Mouse (Mus musculus) spleen, adult 2 months (tissue): ENCODE measurements around the gene Ntrk2. TPM values are rescaled to one million over a fixed set of nuclear protein-coding genes. Genes with fewer than 3 reads are reported as not detected.

Experiments used
- DNase-seq, 2 experiments: peaks; one replicate each; pipeline versions ENCODE4 v3.0.0 to v3.0.0-alpha.2; 2012 to 2021; ENCODE audit warnings: low spot score in 2 of 2, low read depth in 1 of 2
- H3K27ac ChIP-seq: fragments of 200-500 bp; 2 replicates; pipeline ENCODE4 v1.5.1; 2012; ENCODE audit warnings: low read length, inconsistent platforms; ENCODE audit not compliant: insufficient read depth
- H3K27me3 ChIP-seq: fragments of 200-500 bp; 2 replicates; pipeline ENCODE4 v1.6.1; 2012; ENCODE audit warnings: mild to moderate bottlenecking, moderate library complexity, low read length, inconsistent platforms; ENCODE audit not compliant: control insufficient read depth, insufficient read depth
- H3K36me3 ChIP-seq: fragments of 200-500 bp; 2 replicates; pipeline ENCODE4 v1.6.1; 2012; ENCODE audit warnings: mild to moderate bottlenecking, low read length, inconsistent platforms; ENCODE audit not compliant: control insufficient read depth, insufficient read depth
- H3K4me1 ChIP-seq: fragments of 200-500 bp; 2 replicates; pipeline ENCODE4 v1.6.1; 2011; ENCODE audit warnings: inconsistent platforms; ENCODE audit not compliant: control insufficient read depth, insufficient read depth, insufficient read length
- H3K4me3 ChIP-seq: fragments of 200-500 bp; 2 replicates; pipeline ENCODE4 v1.5.1; 2011; ENCODE audit warnings: mild to moderate bottlenecking, inconsistent platforms; ENCODE audit not compliant: insufficient read depth, insufficient read length; ENCODE audit errors: extremely low read depth
- CTCF ChIP-seq: fragments of 200-500 bp; IDR thresholded peaks from 2 replicates; pipeline ENCODE4 v1.5.1; 2011; ENCODE audit warnings: mild to moderate bottlenecking, inconsistent platforms; ENCODE audit not compliant: insufficient read depth, insufficient read length, insufficient replicate concordance; ENCODE audit errors: extremely low read depth
- POLR2A ChIP-seq: fragments of 200-500 bp; IDR thresholded peaks from 2 replicates; pipeline ENCODE4 v1.6.1; 2011; ENCODE audit warnings: low read depth, low read length, inconsistent platforms
- WGBS: fragments of 180-500 bp; shearing (Covaris S2); methylation state at CpG from one replicate; pipeline ENCODE4 v1.1.7; 2018; 5-methylcytosine and 5-hydroxymethylcytosine counted together
- polyA plus RNA-seq: library from polyadenylated mRNA; depleted of rRNA; stranded (reverse); fragments of >200 nt; gene quantifications from 2 replicates; pipeline ENCODE4 v1.2.3, GENCODE M21; 2012

Ntrk2 gene
- polyA plus RNA-seq, 1 experiment: 1.3 TPM

GRCm38 (mm10) chr13:58922174-58922573 lies 115.8 kb downstream of the Ntrk2 start:
- WGBS: 91% methylated on average over 15 of the region's 15 CpGs
- H3K27me3 ChIP-seq: no peaks in the 10 kb centered on the region
- no peak for DNase-seq
- no peak overlapping the region for H3K27ac ChIP-seq
- no peak overlapping the region for H3K4me3 ChIP-seq
- no peaks in the 10 kb centered on the region for H3K4me1 ChIP-seq
- H3K36me3 ChIP-seq: no peaks in the 10 kb centered on the region
- TF ChIP-seq CTCF (no peak), POLR2A (no peak)

GRCm38 (mm10) chr13:58923496-58923895 lies 117.1 kb downstream of the Ntrk2 start:
- Histone ChIP-seq H3K27ac (no peak overlapping the region), H3K4me3 (no peak overlapping the region), H3K27me3 (no peaks in the 10 kb centered on the region), H3K4me1 (no peaks in the 10 kb centered on the region), H3K36me3 (no peaks in the 10 kb centered on the region)
- WGBS: 82% methylated on average over 7 of the region's 7 CpGs
- no peak for DNase-seq
- TF ChIP-seq POLR2A (no peak), CTCF (no peak)

- WGBS: 85% methylated on average over 3 of the region's 3 CpGs
- Histone ChIP-seq H3K27ac (no peak overlapping the region), H3K4me3 (no peak overlapping the region), H3K36me3 (no peaks in the 10 kb centered on the region), H3K4me1 (no peaks in the 10 kb centered on the region), H3K27me3 (no peaks in the 10 kb centered on the region)
- DNase-seq: no peak
- TF ChIP-seq POLR2A (no peak), CTCF (no peak)
These were observed 118.1 kb downstream of the Ntrk2 start for GRCm38 (mm10) chr13:58924486-58924885.

DNA sequence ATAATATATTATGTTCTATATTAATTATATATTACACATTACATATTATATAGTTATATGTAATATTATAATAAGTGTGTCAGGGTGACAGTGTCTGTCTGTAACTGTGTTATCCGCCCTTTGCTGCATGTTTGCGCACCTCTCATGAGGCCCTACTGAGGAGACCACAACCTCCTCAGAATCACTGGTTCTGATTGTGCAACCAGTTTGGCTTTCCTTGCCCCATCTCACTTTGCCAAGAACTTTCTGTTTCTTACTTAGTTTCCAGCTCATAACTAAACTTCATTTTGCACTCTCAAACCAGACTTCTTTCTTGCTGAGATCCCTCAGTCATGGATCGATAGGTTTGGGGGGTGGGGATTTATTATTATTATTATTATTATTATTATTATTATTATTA lies 120.8 kb downstream of the Ntrk2 start:
- Histone ChIP-seq H3K27ac (no peak overlapping the region), H3K4me1 (no peaks in the 10 kb centered on the region), H3K4me3 (no peak overlapping the region), H3K36me3 (no peaks in the 10 kb centered on the region), H3K27me3 (no peaks in the 10 kb centered on the region)
- no peak for DNase-seq
- 94% methylated on average over 3 of the region's 3 CpGs for WGBS
- no peak for TF ChIP-seq CTCF
- TF ChIP-seq POLR2A: no peak

- H3K4me3 ChIP-seq: no peak overlapping the region
- H3K27ac ChIP-seq: no peak overlapping the region
- H3K4me1 ChIP-seq: no peaks in the 10 kb centered on the region
- no peak for DNase-seq
- 82% methylated on average over 16 of the region's 16 CpGs for WGBS
- TF ChIP-seq POLR2A: no peak
- TF ChIP-seq CTCF: no peak
- H3K27me3 ChIP-seq: no peaks in the 10 kb centered on the region
- no peaks in the 10 kb centered on the region for H3K36me3 ChIP-seq
These were observed 121.4 kb downstream of the Ntrk2 start for GRCm38 (mm10) chr13:58927656-58928226.

DNA sequence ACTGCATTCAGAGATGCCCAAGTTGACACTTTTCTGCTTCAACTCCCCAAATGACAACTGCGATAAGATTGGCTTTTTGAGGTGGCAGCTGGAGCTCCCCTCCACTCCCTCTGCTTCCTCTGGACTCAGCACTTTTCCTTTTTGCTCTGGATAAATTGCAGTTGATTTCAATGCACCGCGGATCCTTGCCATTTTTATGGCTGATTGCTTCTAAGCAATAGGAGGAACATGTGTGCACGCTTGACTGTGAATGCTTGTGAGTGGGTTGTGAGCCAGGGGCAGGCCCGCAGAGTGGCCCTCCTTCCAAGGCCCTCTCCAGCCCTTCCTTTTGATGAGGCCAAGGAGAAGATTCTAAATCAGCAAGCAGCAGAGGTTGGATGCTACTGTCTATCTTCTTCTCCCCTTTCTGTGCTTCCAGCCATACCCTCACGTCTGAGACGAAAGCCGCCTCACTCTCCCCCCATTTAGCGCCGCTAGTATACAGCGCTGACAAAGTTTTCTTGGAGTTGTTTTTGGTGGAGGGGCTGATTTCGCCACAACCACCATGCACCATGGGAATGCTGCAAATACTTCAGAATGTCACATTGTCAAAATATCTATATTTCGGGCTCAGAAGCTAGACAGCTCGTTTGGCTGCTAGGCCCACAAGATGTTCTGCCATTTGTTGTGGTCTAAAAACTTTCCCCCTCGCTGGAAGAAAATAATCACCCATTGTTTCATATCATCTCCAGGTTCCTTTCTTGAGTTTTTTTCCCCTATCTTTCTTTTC lies 122.5 kb downstream of the Ntrk2 start:
- no peaks in the 10 kb centered on the region for H3K27me3 ChIP-seq
- H3K4me3 ChIP-seq: no peak overlapping the region
- no peak for DNase-seq
- H3K4me1 ChIP-seq: no peaks in the 10 kb centered on the region
- 86% methylated on average over 15 of the region's 15 CpGs for WGBS
- H3K27ac ChIP-seq: no peak overlapping the region
- TF ChIP-seq POLR2A (no peak), CTCF (no peak)
- no peaks in the 10 kb centered on the region for H3K36me3 ChIP-seq

DNA sequence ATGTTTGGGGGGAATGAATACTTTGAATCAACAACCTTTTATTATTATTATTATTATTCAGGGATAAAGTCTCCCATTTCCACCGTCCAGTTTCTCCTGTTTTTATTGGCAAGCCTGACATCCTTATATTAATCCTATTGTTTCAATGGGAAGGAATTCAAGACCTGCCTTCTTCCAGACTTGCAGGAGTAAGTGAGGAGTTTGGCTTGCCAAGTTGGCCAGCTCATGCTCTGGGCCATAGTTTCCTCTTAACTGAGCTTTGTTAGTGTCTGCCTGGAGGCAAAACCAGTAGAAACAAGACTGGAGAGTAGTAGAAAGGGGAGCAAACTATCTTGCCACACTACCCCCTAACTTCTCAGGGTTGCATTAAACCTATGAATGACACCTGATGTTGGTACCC lies 123.8 kb downstream of the Ntrk2 start:
- TF ChIP-seq CTCF: no peak
- TF ChIP-seq POLR2A: no peak
- no peak for DNase-seq
- Histone ChIP-seq H3K4me3 (no peak overlapping the region), H3K27me3 (no peaks in the 10 kb centered on the region), H3K36me3 (no peaks in the 10 kb centered on the region), H3K27ac (no peak overlapping the region), H3K4me1 (no peaks in the 10 kb centered on the region)
- WGBS: 71% methylated on average over 1 of the region's 1 CpGs
